ENCODE assay signal across 11 mouse cellular contexts in genomic region chr19:6518601-6519000, GRCm38 (mm10). TPM values are rescaled to one million over a fixed set of nuclear protein-coding genes. Genes with fewer than 3 reads are reported as not detected.
DNase-seq lines count a peak whose midpoint lies in the region; ATAC-seq and TF ChIP-seq lines count a peak whose summit lies in the region.
"Had no signal": no experiment of that assay in that cellular context is flagged by ENCODE, and none has a peak within 500 bp of the region (broad histone marks: within the 10 kb centered on the region; RNA-seq: fewer than 3 reads in every experiment).

No protein-coding gene starts in this region.

- no peaks in the 10 kb centered on the region for H3K9me3 ChIP-seq in lung, embryonic 14.5 days (ENCODE audit: low read depth, low read length)
- H3K9me3 ChIP-seq in embryonic facial prominence, embryonic 10.5 days = no peaks in the 10 kb centered on the region
- no peaks in the 10 kb centered on the region for H3K9me3 ChIP-seq in hindbrain, embryonic 13.5 days
- H3K9me3 ChIP-seq in neural tube, embryonic 13.5 days = no peaks in the 10 kb centered on the region

- no peak for TF ChIP-seq CTCF in lung, embryonic 14.5 days (IDR thresholded peaks at IDR 0.05; ENCODE audit: low read depth)
- no peak for TF ChIP-seq CTCF in kidney, adult 2 months (conservative IDR thresholded peaks at IDR 0.05; ENCODE audit: insufficient read depth, insufficient read length, low read depth, low read length)

- ATAC-seq in lung, embryonic 14.5 days (ENCODE audit: insufficient read depth) = peak; percentile 41; the same call in 1 of the 2 replicates
- peak; percentile 75 for ATAC-seq in hindbrain, embryonic 13.5 days (ENCODE audit: low FRiP score)
- peak; percentile 38 for ATAC-seq in neural tube, embryonic 13.5 days (ENCODE audit: low read depth)
- ATAC-seq in cerebellum, adult (ENCODE audit: insufficient number of reproducible peaks, low FRiP score, low TSS enrichment) = no peak

- no peak overlapping the region for H3K9ac ChIP-seq in lung, embryonic 14.5 days
- peak overlapping the region; percentile 53; the same call in 1 of the 2 replicates for H3K9ac ChIP-seq in hindbrain, embryonic 13.5 days
- H3K9ac ChIP-seq in neural tube, embryonic 13.5 days = 0 out of 2 replicates have a peak overlapping the region, but pooled peaks have one; percentile 49

- DNase-seq in lung, embryonic 14.5 days = peak; percentile 69
- DNase-seq in lung, postnatal 4 days = no peak
- peak; percentile 53 for DNase-seq in embryonic facial prominence, embryonic 10.5 days (ENCODE audit: low spot score)
- no peak for DNase-seq in kidney, adult 2 months
- no peak for DNase-seq in heart, postnatal 10 days
- DNase-seq: liver; thymus, adult 2 months had no signal

- 29% methylated on average over 5 of the region's 5 CpGs for WGBS in lung, embryonic 14.5 days
- WGBS in embryonic facial prominence, embryonic 10.5 days = 44% methylated on average over 5 of the region's 5 CpGs
- 14% methylated on average over 5 of the region's 5 CpGs for WGBS in hindbrain, embryonic 13.5 days
- 23% methylated on average over 5 of the region's 5 CpGs for WGBS in neural tube, embryonic 13.5 days
- WGBS in kidney, adult 2 months = 65% methylated on average over 5 of the region's 5 CpGs

- no peak overlapping the region for H3K4me2 ChIP-seq in lung, embryonic 14.5 days
- peak overlapping the region; percentile 31 for H3K4me2 ChIP-seq in hindbrain, embryonic 13.5 days
- peak overlapping the region; percentile 24 for H3K4me2 ChIP-seq in neural tube, embryonic 13.5 days

- 0 out of 2 replicates have a peak, but pooled peaks cover 7% of the 10 kb centered on the region for H3K27me3 ChIP-seq in lung, embryonic 14.5 days (ENCODE audit: insufficient read depth, low read length)
- H3K27me3 ChIP-seq in embryonic facial prominence, embryonic 10.5 days (replicated peaks; ENCODE audit: low read depth, poor library complexity, severe bottlenecking) = peaks cover 11% of the 10 kb centered on the region; the same call in 1 of the 2 replicates
- no peaks in the 10 kb centered on the region for H3K27me3 ChIP-seq in hindbrain, embryonic 13.5 days
- no peaks in the 10 kb centered on the region for H3K27me3 ChIP-seq in neural tube, embryonic 13.5 days
- no peaks in the 10 kb centered on the region for H3K27me3 ChIP-seq in kidney, adult 2 months (replicated peaks; ENCODE audit: control insufficient read depth, insufficient read depth, low read length)

- intact Hi-C loops in heart, postnatal 10 days (cut with DNase I) = no loop called here

- no peaks in the 10 kb centered on the region for H3K36me3 ChIP-seq in lung, embryonic 14.5 days (ENCODE audit: insufficient read depth)
- H3K36me3 ChIP-seq in embryonic facial prominence, embryonic 10.5 days (replicated peaks) = peaks cover 8% of the 10 kb centered on the region
- H3K36me3 ChIP-seq in hindbrain, embryonic 13.5 days = peaks cover 91% of the 10 kb centered on the region
- H3K36me3 ChIP-seq in neural tube, embryonic 13.5 days = peaks cover 95% of the 10 kb centered on the region
- no peaks in the 10 kb centered on the region for H3K36me3 ChIP-seq in kidney, adult 2 months (ENCODE audit: control insufficient read depth, insufficient read depth, low read length)

- no peak overlapping the region for H3K4me3 ChIP-seq in lung, embryonic 14.5 days (ENCODE audit: low read depth, low read length)
- H3K4me3 ChIP-seq in embryonic facial prominence, embryonic 10.5 days = peak overlapping the region; percentile 32
- H3K4me3 ChIP-seq in hindbrain, embryonic 13.5 days = no peak overlapping the region
- H3K4me3 ChIP-seq in neural tube, embryonic 13.5 days = no peak overlapping the region
- no peak overlapping the region for H3K4me3 ChIP-seq in kidney, adult 2 months (ENCODE audit: insufficient read depth, low read depth, low read length)

- H3K27ac ChIP-seq in lung, embryonic 14.5 days (ENCODE audit: low read depth) = no peak overlapping the region
- H3K27ac ChIP-seq in embryonic facial prominence, embryonic 10.5 days (replicated peaks) = peak overlapping the region; percentile 82
- H3K27ac ChIP-seq in hindbrain, embryonic 13.5 days = peak overlapping the region; percentile 93
- peak overlapping the region; percentile 88 for H3K27ac ChIP-seq in neural tube, embryonic 13.5 days (replicated peaks)
- H3K27ac ChIP-seq in kidney, adult 2 months (ENCODE audit: insufficient read depth, low read depth, low read length) = no peak overlapping the region

- H3K4me1 ChIP-seq in lung, embryonic 14.5 days (ENCODE audit: insufficient read depth) = no peaks in the 10 kb centered on the region
- peaks cover 66% of the 10 kb centered on the region for H3K4me1 ChIP-seq in embryonic facial prominence, embryonic 10.5 days
- H3K4me1 ChIP-seq in hindbrain, embryonic 13.5 days (replicated peaks) = peaks cover 60% of the 10 kb centered on the region
- H3K4me1 ChIP-seq in neural tube, embryonic 13.5 days (replicated peaks) = peaks cover 44% of the 10 kb centered on the region
- no peaks in the 10 kb centered on the region for H3K4me1 ChIP-seq in kidney, adult 2 months (ENCODE audit: control insufficient read depth, insufficient read depth, low read length)

- no peak for TF ChIP-seq POLR2A in kidney, adult 2 months (IDR thresholded peaks at IDR 0.05; ENCODE audit: low read depth, low read length)

RNA-seq across cellular contexts. Expression of gene Slc22a12, which starts 24.2 kb away (rescaled TPM):
- not detected in 2 replicates for polyA plus RNA-seq in lung, embryonic 14.5 days (2014; fragmentation: Nextera tagmentation; extraction: Ambion mirVana)
- polyA plus RNA-seq in embryonic facial prominence, embryonic 10.5 days (2016; fragmentation: Nextera tagmentation; extraction: Ambion mirVana) = not detected in 2 replicates
- polyA plus RNA-seq in hindbrain, embryonic 13.5 days (2015; fragmentation: Nextera tagmentation; extraction: Ambion mirVana) = 0.10 and 0.23 TPM in 2 replicates
- polyA plus RNA-seq in neural tube, embryonic 13.5 days (2015; fragmentation: Nextera tagmentation; extraction: Ambion mirVana) = not detected in 2 replicates
- polyA plus RNA-seq in kidney, adult 2 months (2012; rRNA removed) = 1,526 and 1,915 TPM in 2 replicates
- not detected for total RNA-seq in heart, postnatal 10 days (2021)
- polyA plus RNA-seq: small intestine, adult 2 months had no signal

Comparison
In these comparisons a context has a peak if more than half of its experiments do, and no peak if none do; other contexts are left out.
1. DNase-seq: peak in lung, embryonic 14.5 days (single experiment) and embryonic facial prominence, embryonic 10.5 days (single experiment); none in lung, postnatal 4 days (0 of 2), kidney, adult 2 months (single experiment) and heart, postnatal 10 days (0 of 2).
2. H3K27ac ChIP-seq: peak in embryonic facial prominence, embryonic 10.5 days (single experiment), hindbrain, embryonic 13.5 days (single experiment) and neural tube, embryonic 13.5 days (single experiment); none in lung, embryonic 14.5 days (single experiment) and kidney, adult 2 months (single experiment).
3. RNA of gene Slc22a12, which starts 24.2 kb away (polyA plus RNA-seq): 1,526 to 1,915 TPM in kidney, adult 2 months; 0.10 to 0.23 TPM in hindbrain, embryonic 13.5 days, not detected in lung, embryonic 14.5 days, not detected in embryonic facial prominence, embryonic 10.5 days and not detected in neural tube, embryonic 13.5 days; every median in the first group is over 1,000 times any median in the second.